Mouse (Mus musculus) lung, postnatal 0 days (tissue): ENCODE measurements around the gene Gm5105.

Source experiments
- CTCF ChIP-seq: IDR thresholded peaks from 2 replicates; pipeline ENCODE4 v1.5.1; 2016; ENCODE audit warnings: antibody characterized with exemption, mild to moderate bottlenecking
- EP300 ChIP-seq: IDR thresholded peaks from 2 replicates; pipeline ENCODE4 v1.6.1; 2016; ENCODE audit warnings: antibody characterized with exemption, mild to moderate bottlenecking, control low read depth

DNA sequence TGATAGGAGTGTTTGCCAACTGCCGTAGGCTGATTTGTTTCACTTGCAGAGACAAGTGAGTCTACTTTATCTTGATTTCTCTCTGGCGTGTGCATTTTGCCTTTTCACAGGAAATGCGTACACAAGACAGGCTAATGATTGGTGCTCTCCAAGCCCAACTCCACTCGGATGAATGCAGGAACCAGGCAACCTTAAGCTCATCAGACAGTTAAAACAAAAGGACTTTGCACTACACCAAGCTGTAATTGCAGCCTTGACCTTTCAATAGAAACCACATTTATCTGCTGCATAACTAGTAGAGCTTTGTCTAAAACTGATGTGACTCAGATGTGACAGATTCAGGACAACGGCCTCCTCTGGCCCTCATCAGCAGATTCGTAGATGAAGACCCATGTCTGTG lies 33.2 kb downstream of the Gm5105 start:
- TF ChIP-seq EP300 (no peak), CTCF (no peak)
